Mouse (Mus musculus): ENCODE measurements around the gene Cd244a. TPM values are rescaled to one million over a fixed set of nuclear protein-coding genes. Genes with fewer than 3 reads are reported as not detected.

Gene Cd244a
- total RNA-seq, 1 experiment, result not detected

DNA sequence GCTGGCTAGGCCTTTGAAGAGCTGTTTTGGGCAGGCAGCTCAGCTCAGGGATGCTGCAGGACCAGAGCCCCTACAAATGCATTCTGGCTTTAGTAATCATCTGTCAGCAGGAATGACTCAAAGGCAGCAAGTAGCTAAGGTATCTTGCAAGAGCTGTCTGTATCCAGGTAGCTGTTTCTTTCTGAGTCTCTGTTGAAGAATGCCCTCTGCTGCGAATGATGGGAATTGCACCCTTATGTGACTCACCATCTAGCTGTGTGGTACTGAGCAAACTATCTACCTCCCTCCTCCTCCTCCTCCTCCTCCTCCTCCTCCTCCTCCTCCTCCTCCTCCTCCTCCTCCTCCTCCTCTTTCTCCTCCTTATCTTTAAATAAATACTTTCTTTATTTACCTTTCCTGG lies 51.8 kb downstream of the Cd244a start:
- DNase-seq (ENCODE audit: low read depth, low spot score), result peak; percentile 21
- Histone ChIP-seq H3K9ac (ENCODE audit: insufficient read depth, low read depth, low read length, poor library complexity, severe bottlenecking) (no peak overlapping the region), H3K9me3 (ENCODE audit: control insufficient read depth, insufficient read depth, low read depth, low read length) (no peaks in the 10 kb centered on the region), H3K27ac (ENCODE audit: insufficient read depth, low read depth, low read length, poor library complexity, severe bottlenecking) (no peak overlapping the region), H3K4me1 (ENCODE audit: control insufficient read depth in 2 of 2, insufficient read depth in 2 of 2, low read length in 2 of 2, poor library complexity in 1 of 2) (no peaks in the 10 kb centered on the region), H3K36me3 (ENCODE audit: control insufficient read depth, insufficient read depth, low read length, poor library complexity, severe bottlenecking) (no peaks in the 10 kb centered on the region), H3K4me3 (ENCODE audit: insufficient read depth in 1 of 2, low read depth in 1 of 2, low read length in 2 of 2, poor library complexity in 1 of 2, severe bottlenecking in 1 of 2) (no peak overlapping the region)
- TF ChIP-seq ZC3H11A (IDR thresholded peaks at IDR 0.05; ENCODE audit: borderline replicate concordance, low read depth, low read length) (no peak), CHD2 (IDR thresholded peaks at IDR 0.05; ENCODE audit: low read depth, low read length) (no peak), HCFC1 (IDR thresholded peaks at IDR 0.05; ENCODE audit: borderline replicate concordance, insufficient read depth, low read length) (no peak), MAFK (IDR thresholded peaks at IDR 0.05; ENCODE audit: insufficient read depth, low read depth, low read length) (no peak)
- in situ Hi-C loops (cut with MboI; ENCODE audit: low sequenced_read_pairs in 2 of 2, unreplicated experiment in 2 of 2), result no loop called here

DNA sequence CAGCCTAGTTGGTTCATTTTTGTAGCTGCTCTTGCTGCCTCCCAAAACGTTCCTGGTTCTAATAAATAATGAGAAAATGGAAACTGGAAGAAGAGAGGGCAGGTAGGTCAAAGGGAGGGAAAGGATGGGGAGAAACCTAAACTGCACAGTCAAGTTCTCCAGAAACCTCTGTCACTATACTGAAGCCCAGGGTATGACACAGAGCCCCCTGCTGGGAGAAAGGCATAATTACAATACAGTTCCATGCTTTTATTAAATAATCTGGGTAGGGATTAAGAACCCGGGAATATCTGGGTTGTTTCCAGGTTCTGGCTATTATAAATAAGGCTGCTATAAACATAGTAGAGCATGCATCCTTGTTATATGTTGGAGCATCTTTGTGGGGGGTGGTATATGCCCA lies 55.0 kb downstream of the Cd244a start:
- H3K36me3 ChIP-seq (ENCODE audit: control insufficient read depth, insufficient read depth, low read length, poor library complexity, severe bottlenecking), result no peaks in the 10 kb centered on the region
- H3K27ac ChIP-seq (ENCODE audit: insufficient read depth, low read depth, low read length, poor library complexity, severe bottlenecking), result no peak overlapping the region
- no peaks in the 10 kb centered on the region for H3K4me1 ChIP-seq (ENCODE audit: control insufficient read depth in 2 of 2, insufficient read depth in 2 of 2, low read length in 2 of 2, poor library complexity in 1 of 2)
- no peak overlapping the region for H3K4me3 ChIP-seq (ENCODE audit: insufficient read depth in 1 of 2, low read depth in 1 of 2, low read length in 2 of 2, poor library complexity in 1 of 2, severe bottlenecking in 1 of 2)
- in situ Hi-C loops (cut with MboI; ENCODE audit: low sequenced_read_pairs in 2 of 2, unreplicated experiment in 2 of 2), result no loop called here
- H3K9ac ChIP-seq (ENCODE audit: insufficient read depth, low read depth, low read length, poor library complexity, severe bottlenecking), result no peak overlapping the region
- DNase-seq (ENCODE audit: low read depth, low spot score), result no peak
- TF ChIP-seq MAFK (IDR thresholded peaks at IDR 0.05; ENCODE audit: insufficient read depth, low read depth, low read length) (no peak), ZC3H11A (IDR thresholded peaks at IDR 0.05; ENCODE audit: borderline replicate concordance, low read depth, low read length) (no peak), ZNF384 (IDR thresholded peaks at IDR 0.05; ENCODE audit: low read depth, low read length) (no peak), HCFC1 (IDR thresholded peaks at IDR 0.05; ENCODE audit: borderline replicate concordance, insufficient read depth, low read length) (no peak), CHD2 (IDR thresholded peaks at IDR 0.05; ENCODE audit: low read depth, low read length) (no peak)
- H3K9me3 ChIP-seq (ENCODE audit: control insufficient read depth, insufficient read depth, low read depth, low read length), result no peaks in the 10 kb centered on the region

DNA sequence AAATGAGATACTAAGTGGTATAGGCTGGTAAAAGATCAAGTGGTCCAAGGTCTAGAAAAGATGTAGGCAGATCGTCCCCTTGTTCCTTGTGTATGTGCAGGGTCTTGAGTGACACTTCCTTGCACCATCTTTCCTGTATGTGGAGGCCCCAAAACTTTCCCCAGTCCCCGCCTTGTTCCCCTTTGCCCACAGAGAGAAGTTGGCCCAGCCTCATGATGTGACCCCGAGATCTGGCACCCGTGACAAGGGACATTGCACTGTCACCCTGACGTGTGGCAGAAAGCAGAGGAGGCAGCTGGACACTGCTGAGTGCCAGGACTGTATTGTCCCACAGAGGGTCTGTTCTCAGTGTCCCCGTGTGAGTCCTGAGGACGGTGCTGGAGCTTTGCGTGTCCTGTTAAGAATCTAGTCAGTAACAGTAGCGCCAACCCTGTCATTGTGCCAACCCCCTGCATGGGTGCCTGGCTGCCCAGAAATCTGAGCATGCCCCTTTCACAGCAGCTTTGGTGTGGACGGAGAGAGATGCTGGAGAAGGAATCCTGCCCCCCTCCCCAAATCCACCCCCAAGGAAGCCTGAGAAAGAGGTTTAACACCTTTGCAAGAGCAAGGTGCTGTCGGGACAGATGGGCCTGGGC lies 58.0 kb downstream of the Cd244a start:
- TF ChIP-seq ZC3H11A (IDR thresholded peaks at IDR 0.05; ENCODE audit: borderline replicate concordance, low read depth, low read length) (no peak), HCFC1 (IDR thresholded peaks at IDR 0.05; ENCODE audit: borderline replicate concordance, insufficient read depth, low read length) (no peak), ZNF384 (IDR thresholded peaks at IDR 0.05; ENCODE audit: low read depth, low read length) (no peak)
- Histone ChIP-seq H3K9me3 (ENCODE audit: control insufficient read depth, insufficient read depth, low read depth, low read length) (no peaks in the 10 kb centered on the region), H3K4me3 (ENCODE audit: insufficient read depth in 1 of 2, low read depth in 1 of 2, low read length in 2 of 2, poor library complexity in 1 of 2, severe bottlenecking in 1 of 2) (no peak overlapping the region), H3K36me3 (ENCODE audit: control insufficient read depth, insufficient read depth, low read length, poor library complexity, severe bottlenecking) (no peaks in the 10 kb centered on the region), H3K9ac (ENCODE audit: insufficient read depth, low read depth, low read length, poor library complexity, severe bottlenecking) (no peak overlapping the region), H3K4me1 (ENCODE audit: control insufficient read depth in 2 of 2, insufficient read depth in 2 of 2, low read length in 2 of 2, poor library complexity in 1 of 2) (no peaks in the 10 kb centered on the region), H3K27ac (ENCODE audit: insufficient read depth, low read depth, low read length, poor library complexity, severe bottlenecking) (no peak overlapping the region)
- DNase-seq (ENCODE audit: low read depth, low spot score), result no peak
- in situ Hi-C loops (cut with MboI; ENCODE audit: low sequenced_read_pairs in 2 of 2, unreplicated experiment in 2 of 2), result no loop called here

DNA sequence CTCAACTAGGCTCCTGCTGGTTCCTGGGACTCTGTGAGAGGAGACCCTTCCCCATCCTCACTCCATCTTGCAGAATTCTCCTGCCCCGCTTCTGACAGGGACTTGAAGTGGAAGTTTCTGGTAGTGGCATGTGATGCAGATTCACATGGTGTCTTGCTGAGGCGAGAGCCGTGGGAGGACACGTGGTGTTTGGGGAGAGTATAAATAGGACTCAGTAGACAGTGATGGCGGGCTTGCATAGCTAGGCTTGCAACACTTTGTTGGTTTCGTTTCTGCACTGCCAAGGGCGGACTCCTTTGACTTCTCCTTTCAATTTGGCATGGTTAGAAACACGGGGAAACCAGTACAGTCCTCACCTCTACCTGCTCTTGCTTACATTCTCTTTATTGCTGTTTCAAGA lies 60.0 kb downstream of the Cd244a start:
- DNase-seq (ENCODE audit: low read depth, low spot score), result no peak
- TF ChIP-seq HCFC1 (IDR thresholded peaks at IDR 0.05; ENCODE audit: borderline replicate concordance, insufficient read depth, low read length) (no peak), MAFK (IDR thresholded peaks at IDR 0.05; ENCODE audit: insufficient read depth, low read depth, low read length) (no peak), ZC3H11A (IDR thresholded peaks at IDR 0.05; ENCODE audit: borderline replicate concordance, low read depth, low read length) (no peak), ZNF384 (IDR thresholded peaks at IDR 0.05; ENCODE audit: low read depth, low read length) (no peak)
- H3K9ac ChIP-seq (ENCODE audit: insufficient read depth, low read depth, low read length, poor library complexity, severe bottlenecking), result no peak overlapping the region
- in situ Hi-C loops (cut with MboI; ENCODE audit: low sequenced_read_pairs in 2 of 2, unreplicated experiment in 2 of 2), result no loop called here
- no peak overlapping the region for H3K4me3 ChIP-seq (ENCODE audit: insufficient read depth in 1 of 2, low read depth in 1 of 2, low read length in 2 of 2, poor library complexity in 1 of 2, severe bottlenecking in 1 of 2)
- H3K27ac ChIP-seq (ENCODE audit: insufficient read depth, low read depth, low read length, poor library complexity, severe bottlenecking), result no peak overlapping the region
- no peaks in the 10 kb centered on the region for H3K36me3 ChIP-seq (ENCODE audit: control insufficient read depth, insufficient read depth, low read length, poor library complexity, severe bottlenecking)
- H3K9me3 ChIP-seq (ENCODE audit: control insufficient read depth, insufficient read depth, low read depth, low read length), result no peaks in the 10 kb centered on the region
- no peaks in the 10 kb centered on the region for H3K4me1 ChIP-seq (ENCODE audit: control insufficient read depth in 2 of 2, insufficient read depth in 2 of 2, low read length in 2 of 2, poor library complexity in 1 of 2)

DNA sequence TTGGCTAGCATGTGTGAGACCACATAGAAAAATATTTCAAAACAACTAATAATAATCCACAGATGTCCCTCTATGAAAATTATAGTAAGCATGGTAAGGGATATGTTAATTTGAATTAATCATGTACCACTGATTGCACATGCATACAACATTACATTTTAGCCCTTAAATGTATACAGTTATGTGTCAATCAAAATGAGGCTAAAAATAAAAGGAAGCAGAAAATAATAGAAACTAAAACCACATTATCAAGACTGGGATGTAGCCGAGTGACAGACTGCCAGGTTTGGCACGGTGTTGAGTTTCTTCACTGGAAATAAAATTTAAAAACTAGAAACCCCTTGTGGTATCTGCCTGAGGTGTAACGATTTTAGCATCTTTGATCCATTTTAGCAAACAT lies 60.7 kb downstream of the Cd244a start:
- Histone ChIP-seq H3K9ac (ENCODE audit: insufficient read depth, low read depth, low read length, poor library complexity, severe bottlenecking) (no peak overlapping the region), H3K36me3 (ENCODE audit: control insufficient read depth, insufficient read depth, low read length, poor library complexity, severe bottlenecking) (no peaks in the 10 kb centered on the region), H3K27ac (ENCODE audit: insufficient read depth, low read depth, low read length, poor library complexity, severe bottlenecking) (no peak overlapping the region), H3K9me3 (ENCODE audit: control insufficient read depth, insufficient read depth, low read depth, low read length) (no peaks in the 10 kb centered on the region), H3K4me3 (ENCODE audit: insufficient read depth in 1 of 2, low read depth in 1 of 2, low read length in 2 of 2, poor library complexity in 1 of 2, severe bottlenecking in 1 of 2) (no peak overlapping the region), H3K4me1 (ENCODE audit: control insufficient read depth in 2 of 2, insufficient read depth in 2 of 2, low read length in 2 of 2, poor library complexity in 1 of 2) (no peaks in the 10 kb centered on the region)
- TF ChIP-seq ZC3H11A (IDR thresholded peaks at IDR 0.05; ENCODE audit: borderline replicate concordance, low read depth, low read length) (no peak), ZNF384 (IDR thresholded peaks at IDR 0.05; ENCODE audit: low read depth, low read length) (no peak), HCFC1 (IDR thresholded peaks at IDR 0.05; ENCODE audit: borderline replicate concordance, insufficient read depth, low read length) (no peak), CHD2 (IDR thresholded peaks at IDR 0.05; ENCODE audit: low read depth, low read length) (no peak)
- in situ Hi-C loops (cut with MboI; ENCODE audit: low sequenced_read_pairs in 2 of 2, unreplicated experiment in 2 of 2), result no loop called here
- DNase-seq (ENCODE audit: low read depth, low spot score), result no peak
